Mouse (Mus musculus) thymus, adult 2 months (tissue): ENCODE measurements around the gene Pde4d.

Experiments used
- CTCF ChIP-seq: fragments of 200-500 bp; IDR thresholded peaks from 2 replicates; pipeline ENCODE4 v1.5.1; 2012; ENCODE audit warnings: mild to moderate bottlenecking, control low read depth, low read length, moderate library complexity, borderline replicate concordance; ENCODE audit not compliant: control insufficient read depth, poor library complexity, insufficient read depth; ENCODE audit errors: extremely low read depth
- POLR2A ChIP-seq: fragments of 200-500 bp; IDR thresholded peaks from 2 replicates; pipeline ENCODE4 v1.6.1; 2012; ENCODE audit warnings: mild to moderate bottlenecking, low read length, control low read depth, moderate library complexity; ENCODE audit not compliant: control insufficient read depth, poor library complexity, insufficient read depth; ENCODE audit errors: extremely low read depth

GRCm38 (mm10) chr13:109994240-109994764 lies 1544.6 kb downstream of the Pde4d start:
- TF ChIP-seq CTCF (no peak), POLR2A (no peak)
